Mouse (Mus musculus) limb, embryonic 14.5 days (tissue): ENCODE data around the gene Gstm1. TPM values are rescaled to one million over a fixed set of nuclear protein-coding genes. Genes with fewer than 3 reads are reported as not detected.

Experiments used
- ATAC-seq: fragments of 200-750 bp; cut with Nextera tagmentation; 2 replicates; pipeline ENCODE4 v1.8.0; 2017; ENCODE audit warnings: low read depth, moderate number of reproducible peaks, moderate TSS enrichment; ENCODE audit not compliant: low FRiP score
- DNase-seq: peaks from one replicate; pipeline ENCODE4 v3.0.0-alpha.2; 2015; ENCODE audit warnings: low spot score
- H3K27ac ChIP-seq: fragments of 300-500 bp; sonication (generic); replicated peaks from 2 replicates; pipeline ENCODE4 v1.5.1; 2014; ENCODE audit warnings: low read depth, mild to moderate bottlenecking, low read length, moderate library complexity, mixed read lengths
- H3K27me3 ChIP-seq: fragments of 300-500 bp; sonication (generic); 2 replicates; pipeline ENCODE4 v1.6.1; 2014; ENCODE audit warnings: low read length, mixed read lengths; ENCODE audit not compliant: control insufficient read depth, insufficient read depth
- H3K36me3 ChIP-seq: fragments of 300-500 bp; sonication (generic); 2 replicates; pipeline ENCODE4 v1.6.1; 2014; ENCODE audit warnings: mild to moderate bottlenecking, low read length, moderate library complexity, mixed read lengths; ENCODE audit not compliant: control insufficient read depth, insufficient read depth
- H3K4me1 ChIP-seq: fragments of 300-500 bp; sonication (generic); 2 replicates; pipeline ENCODE4 v1.6.1; 2014; ENCODE audit warnings: antibody characterized with exemption, low read length, mixed read lengths; ENCODE audit not compliant: control insufficient read depth, insufficient read depth
- H3K4me2 ChIP-seq: fragments of 300-500 bp; sonication (generic); replicated peaks from 2 replicates; pipeline ENCODE4 v1.6.1; 2014; ENCODE audit warnings: low read depth, mild to moderate bottlenecking, low read length, moderate library complexity; ENCODE audit not compliant: severe bottlenecking
- H3K4me3 ChIP-seq: fragments of 300-500 bp; sonication (generic); replicated peaks from 2 replicates; pipeline ENCODE4 v1.5.1; 2014; ENCODE audit warnings: low read length
- H3K9ac ChIP-seq: fragments of 300-500 bp; sonication (generic); 2 replicates; pipeline ENCODE4 v1.6.1; 2014; ENCODE audit warnings: mild to moderate bottlenecking, low read depth, low read length, moderate library complexity; ENCODE audit not compliant: severe bottlenecking
- H3K9me3 ChIP-seq: fragments of 300-500 bp; sonication (generic); 2 replicates; pipeline ENCODE4 v1.6.1; 2016; ENCODE audit warnings: low read length; ENCODE audit not compliant: control insufficient read depth
- POLR2A ChIP-seq: fragments of 200-500 bp; IDR thresholded peaks from 2 replicates; pipeline ENCODE4 v1.8.0; 2012; ENCODE audit warnings: inconsistent platforms, mild to moderate bottlenecking, moderate library complexity, borderline replicate concordance; ENCODE audit not compliant: insufficient read depth, insufficient read length; ENCODE audit errors: extremely low read depth
- WGBS: fragments of 180-500 bp; shearing (Covaris S2); extraction: QIAGEN DNeasy Blood & Tissue Kit; methylation state at CpG from one replicate; pipeline ENCODE4 v1.1.7; 2014; 5-methylcytosine and 5-hydroxymethylcytosine counted together
- polyA plus RNA-seq, 2 experiments: library from polyadenylated mRNA; depleted of rRNA in 1 of 2; stranded (reverse) in 1 of 2; unstranded in 1 of 2; fragments of >200 nt; fragmentation: Nextera tagmentation in 1 of 2; extraction: Ambion mirVana in 1 of 2; gene quantifications; 2 replicates each; pipeline versions ENCODE4 v1.2.1 to v1.2.3; 2012 to 2014

Gstm1 gene
- polyA plus RNA-seq, 2 experiments = 31.6 to 56.0 TPM

GRCm38 (mm10) chr3:107964656-107965308 is 53.0 kb downstream of the Gstm1 start:
- TF ChIP-seq POLR2A = no peak
- Histone ChIP-seq H3K36me3 (no peaks in the 10 kb centered on the region), H3K9ac (no peak overlapping the region), H3K4me1 (no peaks in the 10 kb centered on the region), H3K27ac (no peak overlapping the region), H3K27me3 (no peaks in the 10 kb centered on the region), H3K4me3 (no peak overlapping the region), H3K4me2 (no peak overlapping the region), H3K9me3 (no peaks in the 10 kb centered on the region)
- DNase-seq (no peak), ATAC-seq (no peak)
- WGBS = 74% methylated on average over 5 of the region's 5 CpGs

- 89% methylated on average over 4 of the region's 4 CpGs for WGBS
- Histone ChIP-seq H3K27ac (no peak overlapping the region), H3K4me1 (no peaks in the 10 kb centered on the region), H3K9ac (no peak overlapping the region), H3K27me3 (no peaks in the 10 kb centered on the region), H3K4me3 (no peak overlapping the region), H3K9me3 (no peaks in the 10 kb centered on the region), H3K4me2 (no peak overlapping the region), H3K36me3 (no peaks in the 10 kb centered on the region)
- ATAC-seq (no peak), DNase-seq (no peak)
- no peak for TF ChIP-seq POLR2A
Observed at GRCm38 (mm10) chr3:107964026-107964425, 53.7 kb downstream of the Gstm1 start.

Other genes starting within 250 kb of the Gstm1 start
- 0.06 and 0.09 TPM in 2 replicates for gene Eps8l3, start 140.7 kb downstream of the Gstm1 start, polyA plus RNA-seq (2012; rRNA removed)
- not detected in 2 replicates for gene Eps8l3, start 140.7 kb downstream of the Gstm1 start, polyA plus RNA-seq (2014; fragmentation: Nextera tagmentation; extraction: Ambion mirVana)
- gene Gstm5, start 122.2 kb downstream of the Gstm1 start, polyA plus RNA-seq (2012; rRNA removed) = 135 and 154 TPM in 2 replicates
- gene Gstm5, start 122.2 kb downstream of the Gstm1 start, polyA plus RNA-seq (2014; fragmentation: Nextera tagmentation; extraction: Ambion mirVana) = 214 and 228 TPM in 2 replicates
- 17.5 and 19.2 TPM in 2 replicates for gene Gstm7, start 86.2 kb downstream of the Gstm1 start, polyA plus RNA-seq (2012; rRNA removed)
- gene Gstm7, start 86.2 kb downstream of the Gstm1 start, polyA plus RNA-seq (2014; fragmentation: Nextera tagmentation; extraction: Ambion mirVana) = 19.8 and 25.7 TPM in 2 replicates
- 7.3 and 7.6 TPM in 2 replicates for gene Gstm6, start 74.2 kb downstream of the Gstm1 start, polyA plus RNA-seq (2012; rRNA removed)
- gene Gstm6, start 74.2 kb downstream of the Gstm1 start, polyA plus RNA-seq (2014; fragmentation: Nextera tagmentation; extraction: Ambion mirVana) = 9.5 and 13.0 TPM in 2 replicates
- gene Gstm3, start 48.7 kb downstream of the Gstm1 start, polyA plus RNA-seq (2012; rRNA removed) = not detected in 2 replicates
- not detected in 2 replicates for gene Gstm3, start 48.7 kb downstream of the Gstm1 start, polyA plus RNA-seq (2014; fragmentation: Nextera tagmentation; extraction: Ambion mirVana)
- gene Gstm2, start 31.5 kb downstream of the Gstm1 start, polyA plus RNA-seq (2012; rRNA removed) = 44.0 and 51.0 TPM in 2 replicates
- 56.7 and 61.0 TPM in 2 replicates for gene Gstm2, start 31.5 kb downstream of the Gstm1 start, polyA plus RNA-seq (2014; fragmentation: Nextera tagmentation; extraction: Ambion mirVana)
- gene Gstm4, start 26.9 kb upstream of the Gstm1 start, polyA plus RNA-seq (2012; rRNA removed) = 14.4 and 14.5 TPM in 2 replicates
- gene Gstm4, start 26.9 kb upstream of the Gstm1 start, polyA plus RNA-seq (2014; fragmentation: Nextera tagmentation; extraction: Ambion mirVana) = 14.4 and 16.2 TPM in 2 replicates
- gene Ampd2, start 68.7 kb upstream of the Gstm1 start, polyA plus RNA-seq (2012; rRNA removed) = 116 and 161 TPM in 2 replicates
- 35.8 and 38.7 TPM in 2 replicates for gene Ampd2, start 68.7 kb upstream of the Gstm1 start, polyA plus RNA-seq (2014; fragmentation: Nextera tagmentation; extraction: Ambion mirVana)
- gene Gnat2, start 74.8 kb upstream of the Gstm1 start, polyA plus RNA-seq (2012; rRNA removed) = 0.70 and 0.88 TPM in 2 replicates
- gene Gnat2, start 74.8 kb upstream of the Gstm1 start, polyA plus RNA-seq (2014; fragmentation: Nextera tagmentation; extraction: Ambion mirVana) = 0.70 and 0.91 TPM in 2 replicates
- 81.8 and 89.8 TPM in 2 replicates for gene Gnai3, start 128.2 kb upstream of the Gstm1 start, polyA plus RNA-seq (2012; rRNA removed)
- gene Gnai3, start 128.2 kb upstream of the Gstm1 start, polyA plus RNA-seq (2014; fragmentation: Nextera tagmentation; extraction: Ambion mirVana) = 165 and 166 TPM in 2 replicates
- gene Gpr61, start 136.9 kb upstream of the Gstm1 start, polyA plus RNA-seq (2012; rRNA removed) = 0.20 and 0.26 TPM in 2 replicates
- 0.10 and 0.14 TPM in 2 replicates for gene Gpr61, start 136.9 kb upstream of the Gstm1 start, polyA plus RNA-seq (2014; fragmentation: Nextera tagmentation; extraction: Ambion mirVana)
- 11.3 and 14.8 TPM in 2 replicates for gene Amigo1, start 168.4 kb upstream of the Gstm1 start, polyA plus RNA-seq (2012; rRNA removed)
- gene Amigo1, start 168.4 kb upstream of the Gstm1 start, polyA plus RNA-seq (2014; fragmentation: Nextera tagmentation; extraction: Ambion mirVana) = 5.4 and 5.7 TPM in 2 replicates
- gene Cyb561d1, start 183.2 kb upstream of the Gstm1 start, polyA plus RNA-seq (2012; rRNA removed) = 3.8 and 5.0 TPM in 2 replicates
- 1.7 and 2.0 TPM in 2 replicates for gene Cyb561d1, start 183.2 kb upstream of the Gstm1 start, polyA plus RNA-seq (2014; fragmentation: Nextera tagmentation; extraction: Ambion mirVana)
- 37.0 and 45.2 TPM in 2 replicates for gene Atxn7l2, start 193.0 kb upstream of the Gstm1 start, polyA plus RNA-seq (2012; rRNA removed)
- gene Atxn7l2, start 193.0 kb upstream of the Gstm1 start, polyA plus RNA-seq (2014; fragmentation: Nextera tagmentation; extraction: Ambion mirVana) = 22.9 and 23.7 TPM in 2 replicates
- gene Sypl2, start 208.7 kb upstream of the Gstm1 start, polyA plus RNA-seq (2012; rRNA removed) = 3.7 and 4.0 TPM in 2 replicates
- gene Sypl2, start 208.7 kb upstream of the Gstm1 start, polyA plus RNA-seq (2014; fragmentation: Nextera tagmentation; extraction: Ambion mirVana) = 2.1 and 2.7 TPM in 2 replicates
- gene Psma5, start 239.0 kb upstream of the Gstm1 start, polyA plus RNA-seq (2012; rRNA removed) = 148 and 177 TPM in 2 replicates
- 301 and 312 TPM in 2 replicates for gene Psma5, start 239.0 kb upstream of the Gstm1 start, polyA plus RNA-seq (2014; fragmentation: Nextera tagmentation; extraction: Ambion mirVana)